Mouse (Mus musculus): ENCODE data around the gene Ssr2. TPM values are rescaled to one million over a fixed set of nuclear protein-coding genes. Genes with fewer than 3 reads are reported as not detected.

The Ssr2 gene
- polyA plus RNA-seq, 1 experiment from 2014 or later: 347 TPM

- H3K9ac ChIP-seq: no peak overlapping the region
- H3K9me3 ChIP-seq: no peaks in the 10 kb centered on the region
- no peak overlapping the region for H3K4me2 ChIP-seq
- H3K4me3 ChIP-seq: no peak overlapping the region
- WGBS: 85% methylated on average over 5 of the region's 5 CpGs
- ATAC-seq (ENCODE audit: insufficient number of reproducible peaks, low FRiP score, low TSS enrichment, low read depth): no peak
- peaks cover 47% of the 10 kb centered on the region for H3K36me3 ChIP-seq
- H3K27ac ChIP-seq: no peak overlapping the region
- peaks cover 30% of the 10 kb centered on the region for H3K4me1 ChIP-seq
- H3K27me3 ChIP-seq: no peaks in the 10 kb centered on the region
Measured at GRCm38 (mm10) chr3:88555069-88555605, 20.5 kb upstream of the Ssr2 start.

DNA sequence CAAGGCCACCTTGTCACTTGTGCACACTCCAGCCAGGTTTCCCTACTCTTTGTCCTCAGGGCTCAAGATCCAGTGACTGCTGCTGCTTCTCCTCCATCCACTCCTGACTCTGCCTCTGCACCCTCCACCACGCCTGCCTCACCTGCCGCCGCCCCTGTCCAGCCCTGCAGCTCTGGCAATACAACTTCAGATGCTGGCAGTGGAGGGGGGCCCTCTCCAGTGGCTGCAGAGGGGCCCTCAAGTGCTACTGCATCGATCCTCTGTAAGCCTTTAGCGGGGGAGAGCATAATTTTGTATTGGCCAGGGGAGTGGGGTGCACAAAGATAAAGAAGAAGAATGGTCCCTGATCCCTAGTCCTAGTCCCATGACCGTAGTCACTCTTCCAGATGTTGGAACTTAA lies 19.9 kb upstream of the Ssr2 start:
- H3K4me3 ChIP-seq: no peak overlapping the region
- no peak overlapping the region for H3K4me2 ChIP-seq
- H3K36me3 ChIP-seq: peaks cover 53% of the 10 kb centered on the region
- 94% methylated on average over 6 of the region's 6 CpGs for WGBS
- H3K27me3 ChIP-seq: no peaks in the 10 kb centered on the region
- ATAC-seq (ENCODE audit: insufficient number of reproducible peaks, low FRiP score, low TSS enrichment, low read depth): no peak
- no peak overlapping the region for H3K9ac ChIP-seq
- no peak overlapping the region for H3K27ac ChIP-seq
- H3K9me3 ChIP-seq: no peaks in the 10 kb centered on the region
- H3K4me1 ChIP-seq: peaks cover 26% of the 10 kb centered on the region

- ATAC-seq (ENCODE audit: insufficient number of reproducible peaks, low FRiP score, low TSS enrichment, low read depth): no peak
- Histone ChIP-seq H3K9me3 (no peaks in the 10 kb centered on the region), H3K4me2 (no peak overlapping the region), H3K9ac (no peak overlapping the region), H3K27ac (no peak overlapping the region), H3K4me3 (no peak overlapping the region), H3K27me3 (no peaks in the 10 kb centered on the region), H3K4me1 (peaks cover 22% of the 10 kb centered on the region), H3K36me3 (peaks cover 62% of the 10 kb centered on the region)
- WGBS: 96% methylated on average over 8 of the region's 8 CpGs
Measured at GRCm38 (mm10) chr3:88556616-88557015, 19.1 kb upstream of the Ssr2 start.

DNA sequence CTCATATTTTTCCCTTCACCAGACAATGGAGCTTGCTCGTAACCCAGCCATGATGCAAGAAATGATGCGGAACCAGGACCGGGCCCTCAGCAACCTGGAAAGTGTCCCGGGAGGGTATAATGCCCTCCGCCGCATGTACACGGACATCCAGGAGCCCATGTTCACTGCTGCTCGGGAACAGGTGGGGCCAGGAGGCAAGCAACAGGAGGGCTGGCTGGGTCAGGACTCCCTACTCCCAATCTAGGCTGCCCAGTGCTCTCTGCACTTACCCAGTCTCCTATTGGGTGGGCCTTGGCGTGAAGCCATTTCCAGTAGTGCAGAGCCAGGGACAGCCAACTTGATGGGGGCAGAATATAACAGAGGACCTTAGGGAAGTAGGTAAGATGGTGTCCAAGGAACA lies 16.1 kb upstream of the Ssr2 start:
- H3K27me3 ChIP-seq: no peaks in the 10 kb centered on the region
- no peak overlapping the region for H3K9ac ChIP-seq
- H3K4me3 ChIP-seq: no peak overlapping the region
- whole genome bisulfite sequencing: 91% methylated on average over 9 of the region's 9 CpGs
- H3K9me3 ChIP-seq: no peaks in the 10 kb centered on the region
- peaks cover 92% of the 10 kb centered on the region for H3K36me3 ChIP-seq
- no peak for ATAC-seq (ENCODE audit: insufficient number of reproducible peaks, low FRiP score, low TSS enrichment, low read depth)
- H3K4me1 ChIP-seq: peaks cover 12% of the 10 kb centered on the region
- no peak overlapping the region for H3K27ac ChIP-seq
- H3K4me2 ChIP-seq: no peak overlapping the region

GRCm38 (mm10) chr3:88561989-88562388 lies 13.7 kb upstream of the Ssr2 start:
- Histone ChIP-seq H3K9ac (no peak overlapping the region), H3K4me3 (no peak overlapping the region), H3K27me3 (no peaks in the 10 kb centered on the region), H3K36me3 (peaks cover 98% of the 10 kb centered on the region), H3K4me1 (no peaks in the 10 kb centered on the region), H3K4me2 (no peak overlapping the region), H3K27ac (no peak overlapping the region), H3K9me3 (no peaks in the 10 kb centered on the region)
- no peak for ATAC-seq (ENCODE audit: insufficient number of reproducible peaks, low FRiP score, low TSS enrichment, low read depth)
- WGBS: 70% methylated on average over 4 of the region's 4 CpGs

DNA sequence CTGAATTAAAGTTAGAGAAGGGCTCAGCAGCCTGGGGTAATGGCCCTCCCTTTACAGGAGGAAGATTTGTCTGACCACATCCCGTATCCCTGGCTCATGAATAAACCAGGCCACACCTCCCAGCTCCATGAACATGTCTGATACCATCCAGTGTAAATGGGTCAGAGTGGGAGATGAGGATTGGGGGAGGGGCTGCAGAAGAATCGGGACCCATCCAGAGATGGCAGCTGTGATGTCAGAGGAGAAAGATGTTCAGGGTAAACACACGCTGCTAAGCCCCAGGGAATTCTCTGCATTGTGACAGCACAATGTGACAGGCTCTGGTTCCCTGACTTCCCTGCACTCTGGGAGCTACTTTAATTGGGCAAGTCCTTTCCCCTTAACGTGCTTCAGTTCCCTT lies 12.2 kb upstream of the Ssr2 start:
- H3K4me3 ChIP-seq: no peak overlapping the region
- H3K36me3 ChIP-seq: peaks cover 98% of the 10 kb centered on the region
- no peaks in the 10 kb centered on the region for H3K27me3 ChIP-seq
- H3K4me1 ChIP-seq: no peaks in the 10 kb centered on the region
- H3K9ac ChIP-seq: no peak overlapping the region
- H3K4me2 ChIP-seq: no peak overlapping the region
- H3K9me3 ChIP-seq: no peaks in the 10 kb centered on the region
- WGBS: 82% methylated on average over 4 of the region's 4 CpGs
- no peak overlapping the region for H3K27ac ChIP-seq
- no peak for ATAC-seq (ENCODE audit: insufficient number of reproducible peaks, low FRiP score, low TSS enrichment, low read depth)

DNA sequence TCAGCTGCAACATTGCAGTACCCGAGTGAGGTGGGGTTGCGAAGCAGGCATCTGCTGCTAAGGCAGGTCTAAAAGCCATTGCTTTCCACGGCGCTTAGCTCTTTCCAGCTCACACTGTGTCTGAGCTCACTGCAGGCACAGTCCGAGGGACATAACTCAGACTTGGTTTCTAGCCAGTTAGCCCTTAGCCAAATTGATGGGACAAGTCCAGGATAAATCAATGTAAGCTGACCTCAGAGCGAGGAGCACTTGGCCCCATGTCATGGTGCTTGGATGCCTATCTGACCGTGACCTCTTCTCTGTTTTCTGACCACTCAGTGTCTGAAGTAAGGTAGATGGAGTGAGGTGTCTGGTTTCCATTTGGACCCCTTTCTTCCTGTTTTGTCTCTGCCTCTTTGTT lies 11.7 kb upstream of the Ssr2 start:
- Histone ChIP-seq H3K9ac (no peak overlapping the region), H3K27ac (no peak overlapping the region), H3K4me3 (no peak overlapping the region), H3K4me1 (no peaks in the 10 kb centered on the region), H3K9me3 (no peaks in the 10 kb centered on the region), H3K36me3 (peaks cover 98% of the 10 kb centered on the region), H3K4me2 (no peak overlapping the region), H3K27me3 (no peaks in the 10 kb centered on the region)
- no peak for ATAC-seq (ENCODE audit: insufficient number of reproducible peaks, low FRiP score, low TSS enrichment, low read depth)
- WGBS: 86% methylated on average over 7 of the region's 7 CpGs

DNA sequence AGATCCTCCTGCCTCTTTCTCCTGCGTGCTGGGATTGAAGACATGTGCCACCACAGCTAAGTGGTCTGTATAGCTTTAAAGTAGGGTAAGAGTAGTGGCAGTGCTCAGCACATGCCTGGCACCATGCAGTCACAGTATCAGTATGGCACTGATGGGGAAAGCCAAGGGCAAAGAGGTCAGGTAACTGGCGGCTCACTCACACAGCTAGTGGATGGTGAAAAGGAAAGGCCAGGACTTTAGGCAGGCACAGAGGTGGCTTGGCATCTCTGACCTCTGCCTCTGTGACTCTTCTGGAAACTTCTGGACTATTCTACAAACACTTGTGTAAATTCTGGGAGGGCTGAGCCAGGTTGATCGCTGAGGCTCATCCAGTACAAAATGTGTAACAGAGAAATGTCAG lies 9.6 kb upstream of the Ssr2 start:
- Histone ChIP-seq H3K27ac (no peak overlapping the region), H3K9me3 (no peaks in the 10 kb centered on the region), H3K4me2 (no peak overlapping the region), H3K4me3 (no peak overlapping the region), H3K9ac (no peak overlapping the region), H3K27me3 (no peaks in the 10 kb centered on the region), H3K36me3 (peaks cover 92% of the 10 kb centered on the region), H3K4me1 (no peaks in the 10 kb centered on the region)
- WGBS: 81% methylated on average over 3 of the region's 3 CpGs
- ATAC-seq (ENCODE audit: insufficient number of reproducible peaks, low FRiP score, low TSS enrichment, low read depth): no peak

GRCm38 (mm10) chr3:88566536-88567061 lies 9.1 kb upstream of the Ssr2 start:
- H3K36me3 ChIP-seq: peaks cover 87% of the 10 kb centered on the region
- no peaks in the 10 kb centered on the region for H3K4me1 ChIP-seq
- 85% methylated on average over 4 of the region's 4 CpGs for WGBS
- no peaks in the 10 kb centered on the region for H3K27me3 ChIP-seq
- no peak overlapping the region for H3K4me2 ChIP-seq
- no peaks in the 10 kb centered on the region for H3K9me3 ChIP-seq
- ATAC-seq (ENCODE audit: insufficient number of reproducible peaks, low FRiP score, low TSS enrichment, low read depth): no peak
- H3K27ac ChIP-seq: no peak overlapping the region
- no peak overlapping the region for H3K4me3 ChIP-seq
- H3K9ac ChIP-seq: no peak overlapping the region

- ATAC-seq (ENCODE audit: insufficient number of reproducible peaks, low FRiP score, low TSS enrichment, low read depth): no peak
- Histone ChIP-seq H3K4me2 (no peak overlapping the region), H3K9me3 (no peaks in the 10 kb centered on the region), H3K27ac (no peak overlapping the region), H3K4me1 (no peaks in the 10 kb centered on the region), H3K36me3 (peaks cover 74% of the 10 kb centered on the region), H3K27me3 (no peaks in the 10 kb centered on the region), H3K9ac (no peak overlapping the region), H3K4me3 (no peak overlapping the region)
- 86% methylated on average over 6 of the region's 6 CpGs for WGBS
Measured at GRCm38 (mm10) chr3:88567892-88568291, 7.8 kb upstream of the Ssr2 start.

GRCm38 (mm10) chr3:88568615-88569014 lies 7.1 kb upstream of the Ssr2 start:
- no peak overlapping the region for H3K4me3 ChIP-seq

GRCm38 (mm10) chr3:88569093-88569492 lies 6.6 kb upstream of the Ssr2 start:
- Histone ChIP-seq H3K4me3 (no peak overlapping the region), H3K9me3 (no peaks in the 10 kb centered on the region), H3K36me3 (peaks cover 62% of the 10 kb centered on the region), H3K9ac (no peak overlapping the region), H3K27me3 (no peaks in the 10 kb centered on the region), H3K4me2 (no peak overlapping the region), H3K4me1 (no peaks in the 10 kb centered on the region), H3K27ac (no peak overlapping the region)
- WGBS: 97% methylated on average over 2 of the region's 2 CpGs
- no peak for ATAC-seq (ENCODE audit: insufficient number of reproducible peaks, low FRiP score, low TSS enrichment, low read depth)

More at GRCm38 (mm10) chr3:88568615-88569014, 7.1 kb upstream of the Ssr2 start:
- ATAC-seq (ENCODE audit: insufficient number of reproducible peaks, low FRiP score, low TSS enrichment, low read depth): no peak
- no peak overlapping the region for H3K27ac ChIP-seq
- H3K27me3 ChIP-seq: no peaks in the 10 kb centered on the region
- 94% methylated on average over 2 of the region's 2 CpGs for WGBS
- no peaks in the 10 kb centered on the region for H3K9me3 ChIP-seq
- no peaks in the 10 kb centered on the region for H3K4me1 ChIP-seq
- no peak overlapping the region for H3K9ac ChIP-seq
- H3K36me3 ChIP-seq: peaks cover 67% of the 10 kb centered on the region
- no peak overlapping the region for H3K4me2 ChIP-seq

- no peak overlapping the region for H3K9ac ChIP-seq
- peaks cover 56% of the 10 kb centered on the region for H3K36me3 ChIP-seq
- H3K4me3 ChIP-seq: no peak overlapping the region
- H3K27ac ChIP-seq: no peak overlapping the region
- no peaks in the 10 kb centered on the region for H3K9me3 ChIP-seq
- WGBS: 90% methylated on average over 5 of the region's 5 CpGs
- ATAC-seq (ENCODE audit: insufficient number of reproducible peaks, low FRiP score, low TSS enrichment, low read depth): no peak
- no peaks in the 10 kb centered on the region for H3K27me3 ChIP-seq
- H3K4me1 ChIP-seq: no peaks in the 10 kb centered on the region
- no peak overlapping the region for H3K4me2 ChIP-seq
Measured at GRCm38 (mm10) chr3:88569694-88570093, 6.0 kb upstream of the Ssr2 start.
